Mouse (Mus musculus) natural killer cell, adult 2 months (primary cell): ENCODE results near the gene Zfp36l1.

ENCODE experiments used
- DNase-seq, 2 experiments: peaks; one replicate each; pipeline ENCODE4 v3.0.0; 2022; ENCODE audit warnings: low spot score in 2 of 2

Zfp36l1 gene

DNA sequence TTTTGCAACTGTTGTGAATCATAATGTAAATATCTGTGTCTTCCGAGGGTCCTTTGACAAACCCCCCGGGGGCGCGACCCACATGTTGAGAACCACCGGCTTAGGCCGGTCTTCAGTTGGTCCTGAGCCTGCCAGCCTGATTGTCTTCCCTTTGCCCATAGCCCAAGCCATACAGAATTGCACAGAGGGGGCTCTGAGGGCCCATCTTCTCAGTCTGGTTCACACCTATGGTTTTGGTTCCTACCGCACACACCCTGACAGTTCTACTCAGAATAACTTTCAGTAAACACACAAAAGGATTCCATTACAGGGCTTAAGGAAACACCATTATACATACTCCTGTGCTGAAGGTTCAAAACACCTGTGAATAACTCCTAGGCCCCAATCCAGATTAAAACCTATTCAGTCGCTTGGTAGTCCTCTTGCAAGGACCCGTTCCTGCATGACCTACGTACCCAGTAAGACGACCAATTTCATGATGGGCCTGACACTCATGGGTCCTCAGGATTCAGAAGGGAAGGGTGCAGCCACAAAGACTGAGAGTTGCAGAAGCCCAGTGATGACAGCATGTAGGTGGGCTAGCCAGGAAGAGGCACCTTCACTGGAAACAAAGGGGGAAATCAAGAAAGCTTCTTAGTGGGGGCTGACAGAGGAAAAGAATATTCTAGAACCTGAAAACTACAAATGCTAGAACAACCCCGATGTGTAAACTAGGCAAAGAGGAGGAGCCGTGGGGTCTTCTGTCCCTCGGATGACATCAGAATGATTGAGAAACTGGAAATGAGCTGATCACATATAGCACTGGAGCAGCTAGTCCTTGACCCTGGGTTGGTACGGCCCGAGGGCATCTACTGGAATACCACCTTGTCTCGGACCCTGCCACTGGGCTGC is 18.8 kb upstream of the Zfp36l1 start:
- DNase-seq, result peak; percentile 29 to 45

DNA sequence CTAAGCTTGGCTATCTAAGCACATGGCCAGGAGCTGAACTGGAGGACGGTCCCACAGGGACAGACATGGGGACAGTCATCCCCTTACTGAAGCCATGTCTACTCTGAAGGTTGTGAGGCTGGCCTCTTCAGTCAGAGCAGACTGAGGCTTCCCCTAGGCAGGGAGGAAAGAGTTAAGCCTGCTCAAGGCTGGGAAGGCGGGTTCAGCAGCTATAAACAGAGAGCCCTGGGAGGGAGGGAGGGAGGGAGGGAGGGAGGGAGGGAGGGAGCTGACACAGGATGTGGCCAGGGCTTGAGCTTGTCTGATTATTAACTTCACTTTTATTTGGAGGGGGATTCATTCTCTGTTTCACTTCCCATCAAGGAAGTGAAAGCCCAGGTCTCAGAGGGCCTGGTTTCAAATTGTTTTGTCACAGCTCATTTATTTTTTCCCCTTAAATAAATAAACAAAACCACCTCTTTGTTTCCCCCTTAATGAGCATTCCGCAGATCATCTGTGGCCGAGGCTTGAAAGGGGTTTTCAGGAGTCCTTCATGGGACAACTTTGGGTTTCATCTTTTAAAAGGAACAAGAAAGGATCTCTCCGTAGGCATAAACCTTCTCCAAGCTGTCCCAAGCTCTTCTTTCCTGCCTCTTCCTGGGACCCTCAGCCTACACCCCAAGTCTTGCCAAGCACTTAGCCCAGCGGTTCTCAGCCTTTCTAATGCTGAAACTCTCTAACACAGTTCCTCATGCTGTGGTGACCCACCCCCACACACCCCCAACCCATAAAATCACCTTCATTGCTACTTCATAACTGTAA is 17.9 kb upstream of the Zfp36l1 start:
- DNase-seq, result peak; percentile 54 to 58

GRCm38 (mm10) chr12:80129531-80129930 is 16.7 kb upstream of the Zfp36l1 start:
- DNase-seq, result peak in 1 of 2 experiments; percentile 55

GRCm38 (mm10) chr12:80127191-80127762 is 14.5 kb upstream of the Zfp36l1 start:
- no peak for DNase-seq

DNA sequence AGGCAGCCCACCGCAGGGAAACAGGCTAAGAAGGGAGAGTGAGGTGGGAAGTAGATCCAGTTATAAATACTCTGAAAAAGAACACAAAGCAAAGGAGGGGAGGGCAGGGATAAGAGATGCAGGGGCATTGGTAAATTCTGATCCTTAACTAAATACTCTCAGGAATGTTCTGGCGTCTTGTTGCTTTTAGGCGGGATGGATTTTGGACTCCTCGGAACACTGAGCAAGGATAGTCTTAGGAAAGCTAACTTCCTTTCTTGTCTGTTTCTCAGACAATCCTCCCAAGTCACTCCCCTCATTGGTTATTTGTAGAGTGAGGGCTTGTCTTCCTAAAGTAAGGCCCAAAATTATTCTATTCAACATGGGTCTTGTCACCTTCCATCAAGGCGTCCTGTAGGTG is 12.5 kb upstream of the Zfp36l1 start:
- DNase-seq, result no peak

- no peak for DNase-seq
Measured at GRCm38 (mm10) chr12:80124756-80125155, 11.9 kb upstream of the Zfp36l1 start.

DNA sequence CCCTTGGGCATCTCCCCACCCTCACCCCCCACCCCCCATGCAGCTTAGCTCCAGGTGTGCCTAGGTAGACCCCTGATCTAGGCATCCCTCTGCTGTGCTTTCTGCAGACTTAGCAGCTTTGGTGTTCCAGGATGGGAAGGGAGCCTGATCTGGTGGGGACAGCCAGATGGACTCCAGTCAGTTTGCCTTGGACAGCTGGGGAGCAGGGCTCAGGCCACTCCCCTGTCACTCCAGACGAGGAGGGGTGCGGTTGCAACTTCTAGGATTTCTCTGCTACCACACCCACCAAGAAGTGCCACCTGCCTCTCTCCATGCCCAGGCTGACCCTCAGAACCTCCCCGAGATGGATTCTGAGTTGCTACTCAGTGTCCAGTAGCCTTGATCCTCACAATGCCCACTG is 11.4 kb upstream of the Zfp36l1 start:
- no peak for DNase-seq

- no peak for DNase-seq
Measured at GRCm38 (mm10) chr12:80123227-80123803, 10.5 kb upstream of the Zfp36l1 start.

GRCm38 (mm10) chr12:80121438-80121837 is 8.6 kb upstream of the Zfp36l1 start:
- DNase-seq, result no peak

- no peak for DNase-seq
Measured at GRCm38 (mm10) chr12:80118588-80118987, 5.8 kb upstream of the Zfp36l1 start.

- DNase-seq, result peak in 1 of 2 experiments; percentile 47
Measured at GRCm38 (mm10) chr12:80116206-80117112, 3.6 kb upstream of the Zfp36l1 start.

- no peak for DNase-seq
Measured at GRCm38 (mm10) chr12:80115863-80116194, 3.0 kb upstream of the Zfp36l1 start.

DNA sequence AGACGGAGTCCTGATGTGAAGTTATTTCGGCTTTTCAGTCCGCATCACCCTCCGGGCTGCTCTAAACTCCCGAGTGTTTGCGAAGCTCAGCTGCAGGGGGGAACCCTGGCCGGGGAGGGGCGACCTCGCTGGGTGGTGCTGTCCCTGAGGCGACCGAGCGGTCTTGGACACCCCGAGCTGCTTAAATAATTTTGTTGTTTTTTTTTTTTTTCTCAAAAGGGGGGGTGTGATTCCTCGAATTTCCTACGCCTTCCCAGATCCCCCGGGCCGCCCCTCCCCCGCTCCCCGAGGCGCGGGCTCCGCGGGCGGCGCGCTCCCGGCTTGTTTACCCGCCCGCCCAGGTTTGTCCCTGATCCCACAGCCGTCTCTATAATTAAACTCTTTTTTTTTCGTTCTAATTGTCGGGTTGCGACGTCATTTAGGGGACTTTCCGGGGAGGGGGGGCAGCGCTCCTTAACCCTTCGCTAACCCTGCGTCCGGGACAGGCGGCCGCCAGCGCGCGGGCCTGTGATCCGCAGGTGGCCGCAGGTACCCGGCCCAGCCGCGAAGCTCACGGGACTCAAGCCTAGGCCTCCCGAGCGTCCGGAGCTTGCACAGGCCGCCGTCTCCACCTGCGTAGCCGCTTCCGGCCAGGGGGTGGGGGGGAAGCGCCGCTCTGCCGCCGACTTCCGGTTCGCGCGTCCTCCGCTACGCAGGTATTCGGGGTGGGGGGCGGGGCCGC is 2.5 kb upstream of the Zfp36l1 start:
- DNase-seq, result peak; percentile 90 to 93

DNA sequence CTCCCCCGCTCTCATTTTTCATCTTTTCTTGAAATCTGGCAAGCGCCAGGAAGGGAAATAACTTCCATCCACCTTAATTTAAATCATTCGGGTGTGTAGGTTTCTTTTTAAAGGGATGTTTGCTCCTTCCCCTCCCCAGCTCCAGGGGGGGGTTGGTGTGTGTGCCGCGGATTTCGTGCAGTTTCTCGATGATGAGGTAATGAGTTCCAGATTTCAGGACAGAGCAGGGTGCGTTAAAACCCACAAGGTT is 2.0 kb upstream of the Zfp36l1 start:
- no peak for DNase-seq

DNA sequence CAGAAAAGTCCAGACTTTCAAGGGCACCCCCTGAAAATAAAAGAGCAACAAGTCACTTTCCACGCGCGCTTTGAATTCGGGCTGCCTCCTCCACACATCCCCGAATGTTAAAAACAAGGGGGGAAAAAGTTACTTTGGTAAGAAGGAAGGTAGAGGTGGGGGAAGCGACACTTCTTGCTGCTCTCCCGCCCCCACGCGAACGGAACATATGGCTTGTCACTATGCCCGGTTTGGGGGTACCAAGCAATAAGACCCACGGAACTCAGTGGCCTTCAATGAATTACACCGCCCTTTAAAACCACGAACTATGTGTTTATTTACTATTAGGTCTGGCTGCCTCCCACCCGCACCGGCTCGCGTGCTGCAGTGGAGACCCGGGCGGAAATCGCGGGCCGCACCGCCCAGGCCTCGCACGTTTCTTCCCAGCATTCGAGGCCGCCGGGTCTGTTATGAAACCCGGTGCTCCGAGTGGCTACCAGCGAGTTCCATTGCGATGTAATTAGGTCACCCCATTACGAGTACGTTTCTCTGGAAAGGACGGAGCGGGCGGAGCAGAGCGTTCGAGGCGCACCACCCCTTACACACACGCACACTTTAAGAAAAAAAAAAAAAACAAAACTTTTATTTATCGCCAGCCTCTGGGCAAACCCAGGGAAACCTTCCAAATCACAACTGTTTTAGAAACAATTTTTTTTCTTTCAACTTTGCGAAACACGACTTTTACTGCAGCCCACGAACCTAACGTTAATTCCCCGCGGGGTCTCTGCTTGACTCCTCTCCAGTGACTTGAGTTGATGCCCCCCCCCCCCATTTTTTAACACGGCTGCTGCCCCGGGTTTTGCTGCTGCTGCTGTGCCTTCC is 1.4 kb upstream of the Zfp36l1 start:
- peak; percentile 71 to 72 for DNase-seq

GRCm38 (mm10) chr12:80113586-80114021 is 791 bp upstream of the Zfp36l1 start:
- DNase-seq, result peak; percentile 55 to 59

DNA sequence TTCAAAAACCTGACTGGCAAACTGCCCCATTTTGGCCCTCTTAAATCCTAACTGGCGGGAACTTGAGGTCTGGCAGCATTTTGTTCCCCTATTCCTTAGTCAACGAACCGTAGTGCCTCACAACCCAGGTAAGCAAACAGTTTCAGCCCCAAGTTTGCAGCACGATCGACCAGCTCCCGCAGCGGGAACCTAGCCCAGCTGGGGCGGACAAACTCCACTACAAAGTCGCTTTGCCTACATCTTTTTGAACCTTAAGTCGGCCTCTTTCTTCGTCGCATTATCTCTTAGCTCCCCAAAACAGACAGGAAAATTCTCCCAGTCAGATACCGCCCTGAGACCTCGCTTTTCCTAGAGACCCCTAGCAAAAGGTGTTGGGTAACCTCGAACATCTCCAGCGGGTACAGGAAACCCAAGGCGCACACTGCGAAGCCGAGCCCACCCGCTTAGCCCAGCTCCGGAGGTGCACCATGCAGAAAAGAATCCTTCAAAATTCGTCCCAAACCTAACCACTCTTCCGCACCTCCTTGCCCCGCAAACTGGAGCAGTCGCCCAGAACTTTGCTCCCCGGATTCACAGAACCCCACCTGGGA is 647 bp downstream of the Zfp36l1 start:
- peak in 1 of 2 experiments; percentile 35 for DNase-seq

DNA sequence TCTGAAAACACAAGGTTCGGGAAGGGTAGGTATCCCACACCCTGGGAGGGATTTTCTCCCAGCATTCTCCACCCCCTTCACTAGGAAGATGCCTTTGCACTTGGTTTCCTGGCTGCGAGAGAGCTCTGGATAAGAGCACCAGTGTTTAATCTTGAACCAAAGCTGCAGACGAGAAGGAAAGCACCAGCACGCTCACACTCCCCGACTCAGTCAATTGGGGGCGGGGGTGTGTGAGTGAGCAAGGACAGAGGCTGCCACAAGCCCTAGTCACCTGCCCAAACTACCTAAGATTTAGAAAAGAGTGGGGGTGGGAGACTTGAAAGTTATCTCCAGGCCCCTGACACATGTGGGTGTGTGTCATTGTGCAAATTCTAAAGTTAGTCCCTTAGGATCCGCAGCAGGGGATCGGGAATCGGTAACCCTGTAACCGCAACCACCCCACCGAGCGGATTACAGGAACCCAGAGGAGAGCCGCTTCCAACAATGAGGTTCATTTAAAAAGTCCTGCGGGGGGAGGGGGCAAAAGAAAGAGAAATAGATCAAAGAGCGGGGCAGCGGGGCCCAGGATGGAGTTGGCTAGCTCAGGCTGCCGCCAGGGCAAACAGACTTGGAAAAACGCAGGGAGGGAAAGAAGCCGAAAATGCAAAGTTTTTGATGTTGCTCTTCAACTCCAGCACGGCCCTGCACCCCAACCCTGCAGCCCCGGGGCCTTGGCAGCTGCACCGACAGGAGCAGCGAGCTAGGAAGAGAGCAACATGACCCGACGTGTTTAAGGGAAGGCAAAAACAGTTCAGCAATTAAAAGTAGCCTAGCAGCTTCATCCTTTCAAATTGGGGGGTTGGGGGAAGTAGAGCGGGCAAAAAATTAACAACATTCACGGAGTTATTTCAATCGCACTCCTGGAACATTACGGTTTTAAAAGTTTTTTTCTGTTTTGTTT is 1.4 kb downstream of the Zfp36l1 start:
- peak in 1 of 2 experiments; percentile 35 for DNase-seq
